Comparison of ENCODE assay signal across 16 mouse cellular contexts in genomic region chr17:27073126-27073525, GRCm38 (mm10). TPM values are rescaled to one million over a fixed set of nuclear protein-coding genes. Genes with fewer than 3 reads are reported as not detected.
DNase-seq lines count a peak whose midpoint lies in the region; ATAC-seq lines count a peak whose summit lies in the region.
"Had no signal": no experiment of that assay in that cellular context is flagged by ENCODE, and none has a peak within 500 bp of the region (broad histone marks: within the 10 kb centered on the region; RNA-seq: fewer than 3 reads in every experiment).

No protein-coding gene starts in this region.

- peak; percentile 60 for DNase-seq in cerebellum, adult 9-10 months
- DNase-seq in cerebellum, adult 11-12 months: no peak
- DNase-seq in cerebellum, adult 9-11 months: peak; percentile 53
- peak; percentile 57 for DNase-seq in NIH3T3 (ENCODE audit: low read depth)
- DNase-seq: adrenal gland, adult 2 months; adrenal gland, adult 8-10 months; adrenal gland, postnatal 10 days; adrenal gland, postnatal 25 days; adrenal gland, postnatal 36 days; cerebellum, adult 11 months; cerebellum, adult 8-10 months had no signal

- no peak for ATAC-seq in cerebellum, adult (ENCODE audit: insufficient number of reproducible peaks, low FRiP score, low TSS enrichment)
- no peak for ATAC-seq in megakaryocyte-erythroid progenitor cell, adult 5-6 weeks (replicated peaks; ENCODE audit: low FRiP score, low TSS enrichment, poor library complexity, severe bottlenecking)
- ATAC-seq: activated CD4-positive, CD25-positive, alpha-beta regulatory T cell, adult 4 months; CD4-positive, CD25-positive, alpha-beta regulatory T cell, adult 4 months; Patski had no signal

RNA-seq across cellular contexts. Expression of gene Itpr3, which starts 16.0 kb away (rescaled TPM):
- total RNA-seq in megakaryocyte-erythroid progenitor cell, adult 5-6 weeks (2014; fragmentation: Nextera tagmentation): 3.0 and 4.2 TPM in 2 replicates
- total RNA-seq in megakaryocyte-erythroid progenitor cell, adult 5-6 weeks (2017): 3.0 and 3.4 TPM in 2 replicates

RNA-seq across cellular contexts. Expression of gene Bak1, which starts 44.3 kb away (rescaled TPM):
- 91.5 and 117 TPM in 2 replicates for total RNA-seq in megakaryocyte-erythroid progenitor cell, adult 5-6 weeks (2014; fragmentation: Nextera tagmentation)
- 37.5 and 38.6 TPM in 2 replicates for total RNA-seq in megakaryocyte-erythroid progenitor cell, adult 5-6 weeks (2017)
